Mouse (Mus musculus): Measurements from ENCODE around the gene Sh3rf1.

Sh3rf1 gene

GRCm38 (mm10) chr8:61355503-61355902, 131.8 kb downstream of the Sh3rf1 start:
- DNase-seq (ENCODE audit: extremely low spot score, low read depth, low spot score): no peak

DNA sequence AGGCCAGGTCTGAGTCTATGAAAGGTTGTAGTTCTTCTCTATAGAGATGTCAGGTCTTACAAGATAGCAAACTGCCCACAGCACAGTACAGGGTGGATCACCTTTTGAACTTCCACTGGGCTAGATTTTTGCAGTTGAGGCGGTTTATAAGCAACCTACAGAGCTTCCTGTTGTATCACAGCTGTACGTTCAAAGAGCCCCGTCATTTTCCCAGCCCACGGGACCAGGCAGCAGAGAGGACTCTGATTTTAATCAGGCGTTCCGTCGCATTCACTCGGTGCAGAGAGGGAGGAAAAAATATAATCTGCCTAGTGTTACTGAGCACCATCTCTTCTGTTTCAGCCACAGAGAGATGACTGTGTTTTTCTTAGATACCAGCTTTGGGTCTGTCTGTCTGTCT, 135.3 kb downstream of the Sh3rf1 start:
- no peak for DNase-seq (ENCODE audit: extremely low spot score, low read depth, low spot score)

DNA sequence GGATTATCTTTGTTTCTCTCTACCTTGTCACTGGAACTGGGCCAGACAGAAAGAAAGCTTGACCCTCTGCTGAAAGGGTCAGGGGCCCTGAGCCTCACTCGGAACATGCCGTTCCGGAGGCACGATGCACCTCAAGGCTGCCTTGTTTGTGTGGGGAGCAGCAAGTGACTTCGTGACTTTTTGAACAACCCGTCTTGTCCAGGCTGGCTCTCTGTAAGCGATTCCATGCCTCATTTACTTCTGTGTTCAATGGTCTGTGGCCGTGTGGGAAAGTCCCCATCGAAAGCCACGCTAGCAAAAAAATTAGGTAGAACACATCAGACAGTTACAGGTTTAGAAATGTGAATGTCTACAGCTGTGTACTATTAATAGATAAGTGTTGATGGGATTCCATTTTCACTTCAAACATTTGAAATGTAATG, 136.2 kb downstream of the Sh3rf1 start:
- DNase-seq (ENCODE audit: extremely low spot score, low read depth, low spot score): no peak

DNA sequence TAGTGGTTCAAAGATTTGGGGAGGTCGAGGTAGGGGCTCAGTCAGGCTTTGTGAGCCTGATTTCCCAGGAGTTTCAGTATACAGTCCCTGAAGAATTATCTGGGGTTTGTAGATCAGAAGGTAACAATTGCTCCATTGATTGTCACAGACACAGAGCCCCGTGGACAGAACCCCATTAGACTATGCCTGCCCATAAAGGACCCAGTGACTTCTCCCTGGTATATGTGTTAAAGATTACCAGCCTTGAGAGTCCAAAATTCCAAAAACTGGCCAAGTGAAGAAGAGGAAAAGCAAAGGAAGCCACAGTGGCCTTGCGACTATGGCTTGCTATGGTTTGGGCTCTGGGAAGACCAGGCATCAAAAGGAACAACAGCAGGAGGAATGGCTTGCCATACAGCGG, 136.7 kb downstream of the Sh3rf1 start:
- DNase-seq (ENCODE audit: extremely low spot score, low read depth, low spot score): no peak

DNA sequence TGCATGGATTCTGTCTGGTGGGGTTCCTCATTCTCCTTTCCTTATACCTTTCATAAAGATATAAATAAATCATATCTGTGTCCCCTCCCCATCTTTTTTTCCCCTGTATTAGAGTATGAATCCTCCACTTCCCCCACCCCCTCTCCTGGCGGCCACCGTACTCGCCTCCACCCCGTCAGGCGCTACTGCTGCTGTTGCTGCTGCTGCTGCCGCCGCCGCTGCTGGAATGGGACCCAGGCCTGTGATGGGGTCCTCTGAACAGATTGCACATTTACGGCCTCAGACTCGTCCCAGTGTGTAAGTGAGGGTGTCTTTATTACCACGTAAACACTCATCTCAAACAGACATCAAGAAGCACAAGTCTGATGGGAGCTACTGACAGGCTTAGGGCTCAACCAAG, 137.8 kb downstream of the Sh3rf1 start:
- DNase-seq (ENCODE audit: extremely low spot score, low read depth, low spot score): no peak

DNA sequence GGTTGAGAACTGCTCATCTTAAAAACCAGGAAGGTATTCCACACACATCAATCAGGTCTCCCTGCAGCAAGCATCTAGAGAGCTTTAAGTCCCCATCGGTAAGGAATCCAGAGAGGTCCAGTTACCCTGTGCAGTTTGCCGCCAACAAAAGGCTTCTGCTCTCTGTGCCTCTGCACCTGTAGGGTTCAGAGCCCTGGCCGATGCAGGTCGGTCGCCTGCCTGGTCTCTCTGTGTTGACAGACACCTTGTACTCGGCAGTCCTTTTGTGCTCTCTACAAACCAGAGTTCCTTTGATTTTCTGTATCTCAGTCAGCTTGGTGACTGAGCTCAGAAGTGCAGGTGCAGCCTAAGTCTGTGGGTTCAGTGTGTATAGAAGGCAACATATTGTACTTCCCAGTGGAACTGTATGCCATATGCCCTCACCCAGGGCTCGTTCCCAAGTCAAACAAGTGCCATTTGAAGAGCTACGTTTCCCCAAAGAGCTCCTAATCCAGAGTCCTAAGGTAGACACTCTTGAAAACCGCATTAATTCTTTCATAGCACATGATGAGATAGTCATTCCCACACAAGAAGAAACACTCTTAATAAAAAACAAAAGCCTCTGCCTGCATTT, 138.7 kb downstream of the Sh3rf1 start:
- DNase-seq (ENCODE audit: extremely low spot score, low read depth, low spot score): no peak

- no peak for DNase-seq (ENCODE audit: extremely low spot score, low read depth, low spot score)
Measured at GRCm38 (mm10) chr8:61373303-61373702, 149.6 kb downstream of the Sh3rf1 start.

GRCm38 (mm10) chr8:61374059-61374755, 150.5 kb downstream of the Sh3rf1 start:
- no peak for DNase-seq (ENCODE audit: extremely low spot score, low read depth, low spot score)

GRCm38 (mm10) chr8:61375205-61375604, 151.5 kb downstream of the Sh3rf1 start:
- no peak for DNase-seq (ENCODE audit: extremely low spot score, low read depth, low spot score)

GRCm38 (mm10) chr8:61378847-61379698, 155.4 kb downstream of the Sh3rf1 start:
- DNase-seq (ENCODE audit: extremely low spot score, low read depth, low spot score): no peak

DNA sequence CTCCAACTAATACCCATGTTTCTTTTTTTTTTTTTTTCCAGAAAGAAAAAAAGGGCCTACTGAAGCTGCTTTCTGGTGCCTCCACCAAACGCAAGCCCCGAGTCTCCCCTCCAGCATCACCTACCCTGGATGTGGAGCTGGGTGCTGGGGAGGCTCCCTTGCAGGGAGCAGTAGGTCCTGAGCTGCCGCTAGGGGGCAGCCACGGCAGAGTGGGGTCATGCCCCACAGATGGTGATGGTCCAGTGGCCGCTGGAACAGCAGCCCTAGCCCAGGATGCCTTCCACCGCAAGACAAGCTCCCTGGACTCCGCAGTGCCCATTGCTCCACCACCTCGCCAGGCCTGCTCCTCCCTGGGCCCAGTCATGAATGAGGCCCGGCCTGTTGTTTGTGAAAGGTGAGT, 160.9 kb downstream of the Sh3rf1 start:
- no peak for DNase-seq (ENCODE audit: extremely low spot score, low read depth, low spot score)

- DNase-seq (ENCODE audit: extremely low spot score, low read depth, low spot score): no peak
Measured at GRCm38 (mm10) chr8:61385502-61386191, 162.0 kb downstream of the Sh3rf1 start.

DNA sequence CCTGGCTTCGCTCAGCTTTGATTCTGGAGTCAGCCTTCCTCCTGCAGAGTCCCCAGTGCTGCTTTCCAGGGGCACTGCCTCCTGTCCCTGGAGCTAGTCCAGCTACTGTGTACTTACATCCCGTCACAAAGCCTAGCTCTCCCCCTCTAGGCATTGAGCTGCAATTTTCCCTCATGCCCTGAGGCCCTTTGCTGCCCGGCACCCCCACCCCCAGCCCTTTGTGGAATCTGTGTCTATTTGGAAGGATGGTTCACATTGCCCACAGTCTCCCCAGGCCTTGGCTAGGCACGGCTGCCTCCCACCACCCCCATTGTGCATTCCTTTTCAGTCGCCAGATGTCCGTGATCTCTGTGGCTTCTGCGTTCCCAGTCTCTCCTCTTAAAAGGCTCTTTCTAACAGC, 163.0 kb downstream of the Sh3rf1 start:
- no peak for DNase-seq (ENCODE audit: extremely low spot score, low read depth, low spot score)

- DNase-seq (ENCODE audit: extremely low spot score, low read depth, low spot score): no peak
Measured at GRCm38 (mm10) chr8:61387501-61387963, 163.9 kb downstream of the Sh3rf1 start.

GRCm38 (mm10) chr8:61388341-61388740, 164.7 kb downstream of the Sh3rf1 start:
- DNase-seq (ENCODE audit: extremely low spot score, low read depth, low spot score): no peak

- no peak for DNase-seq (ENCODE audit: extremely low spot score, low read depth, low spot score)
Measured at GRCm38 (mm10) chr8:61390307-61391057, 166.8 kb downstream of the Sh3rf1 start.

- no peak for DNase-seq (ENCODE audit: extremely low spot score, low read depth, low spot score)
Measured at GRCm38 (mm10) chr8:61391058-61391434, 167.4 kb downstream of the Sh3rf1 start.

- DNase-seq (ENCODE audit: extremely low spot score, low read depth, low spot score): no peak
Measured at GRCm38 (mm10) chr8:61397139-61397538, 173.5 kb downstream of the Sh3rf1 start.

- DNase-seq (ENCODE audit: extremely low spot score, low read depth, low spot score): no peak
Measured at GRCm38 (mm10) chr8:61397755-61398154, 174.1 kb downstream of the Sh3rf1 start.

- DNase-seq (ENCODE audit: extremely low spot score, low read depth, low spot score): no peak
Measured at GRCm38 (mm10) chr8:61402861-61403260, 179.2 kb downstream of the Sh3rf1 start.

Data from hindlimb bud, embryonic 11.5 days (tissue).